In the genomic region with DNA sequence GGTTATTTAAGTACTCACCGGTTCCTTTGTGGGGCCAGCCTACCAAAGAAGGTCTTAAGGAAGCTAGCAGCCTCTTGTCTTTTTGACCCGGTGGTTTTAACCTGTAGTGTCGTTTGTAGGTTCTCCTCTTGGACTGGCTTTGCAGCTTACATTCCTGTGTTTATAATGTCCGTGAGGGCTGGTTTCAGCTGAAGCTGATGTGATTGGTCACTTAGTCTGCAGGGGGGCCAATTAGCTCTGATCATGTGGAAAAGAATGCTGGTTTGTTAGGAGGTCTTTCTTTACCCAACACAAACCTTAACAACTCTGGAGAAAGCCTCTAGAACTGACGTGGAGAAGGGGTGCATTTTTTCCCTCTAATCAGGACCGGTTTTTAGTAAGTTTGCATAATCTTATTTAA, we compare ENCODE assay signal across 16 mouse cellular contexts. TPM values are rescaled to one million over a fixed set of nuclear protein-coding genes. Genes with fewer than 3 reads are reported as not detected.
DNase-seq lines count a peak whose midpoint lies in the region; ATAC-seq lines count a peak whose summit lies in the region.
"Had no signal": no experiment of that assay in that cellular context is flagged by ENCODE, and none has a peak within 500 bp of the region (broad histone marks: within the 10 kb centered on the region; RNA-seq: fewer than 3 reads in every experiment).

Gene Kcnj13, minus strand, starts transcription at position 136 of the 400 bp plus-strand sequence.

- no peaks in the 10 kb centered on the region for H3K4me1 ChIP-seq in hindbrain, embryonic 15.5 days (replicated peaks)

- no peak for ATAC-seq in hindbrain, embryonic 15.5 days (ENCODE audit: low FRiP score, low read depth)

- peak; percentile 9 for DNase-seq in kidney, adult 18-20 months
- no peak for DNase-seq in kidney, postnatal 10 days
- DNase-seq in embryo, embryonic 11 days = peak; percentile 27
- peak; percentile 72 for DNase-seq in retina, embryonic 14.5 days (ENCODE audit: low spot score)
- no peak for DNase-seq in right cerebral cortex, postnatal 4 days
- DNase-seq in layer of hippocampus, adult 9-11 months = no peak
- no peak for DNase-seq in heart, postnatal 36 days
- DNase-seq: cerebellum, postnatal 14 days; gastrocnemius, adult 2 months; right cerebral cortex, adult 18-20 months; thymus, postnatal 4 days had no signal

- no peak within 1 kb of the TSS for H3K27ac ChIP-seq in hindbrain, embryonic 15.5 days (replicated peaks)
- H3K27ac ChIP-seq: gastrocnemius, adult 2 months; heart, embryonic 10.5 days; layer of hippocampus, adult 2 months had no signal

- 49% methylated on average over 6 of the region's 6 CpGs for WGBS in hindbrain, embryonic 15.5 days

- H3K9ac ChIP-seq in hindbrain, embryonic 15.5 days = no peak within 1 kb of the TSS

- H3K9me3 ChIP-seq in hindbrain, embryonic 15.5 days = no peaks in the 10 kb centered on the region
- H3K9me3 ChIP-seq: heart, embryonic 10.5 days had no signal

- H3K4me3 ChIP-seq in hindbrain, embryonic 15.5 days = no peak within 1 kb of the TSS
- H3K4me3 ChIP-seq: gastrocnemius, adult 2 months; heart, embryonic 10.5 days; layer of hippocampus, adult 2 months had no signal

- H3K4me2 ChIP-seq in hindbrain, embryonic 15.5 days = no peak within 1 kb of the TSS
- H3K4me2 ChIP-seq: liver, embryonic 11.5 days had no signal

- H3K36me3 ChIP-seq in hindbrain, embryonic 15.5 days = peaks cover 15% of the 10 kb centered on the region

- intact Hi-C loops in heart, postnatal 36 days (cut with DNase I) = no loop called here

- H3K27me3 ChIP-seq in hindbrain, embryonic 15.5 days = no peaks in the 10 kb centered on the region

RNA-seq across cellular contexts. Expression of gene Kcnj13, which starts in this region (rescaled TPM):
- polyA plus RNA-seq in hindbrain, embryonic 15.5 days (2015; fragmentation: Nextera tagmentation; extraction: Ambion mirVana) = 16.0 and 17.9 TPM in 2 replicates
- not detected for total RNA-seq in heart, postnatal 36 days (2021)
- total RNA-seq: megakaryocyte progenitor cell, adult 5-6 weeks had no signal

Comparison
In these comparisons a context has a peak if more than half of its experiments do, and no peak if none do; other contexts are left out.
1. DNase-seq: peak in kidney, adult 18-20 months (single experiment), embryo, embryonic 11 days (single experiment) and retina, embryonic 14.5 days (single experiment); none in kidney, postnatal 10 days (single experiment), right cerebral cortex, postnatal 4 days (single experiment), layer of hippocampus, adult 9-11 months (single experiment) and heart, postnatal 36 days (0 of 2).